Mouse (Mus musculus) spleen, adult 2 months (tissue): ENCODE results near the gene Fis1.
"Not testable (repeated sequence)": the region's sequence is repeated elsewhere in the genome, so short reads cannot be mapped to it uniquely, and the experiment has no call there.

ENCODE experiments used
- CTCF ChIP-seq: fragments of 200-500 bp; IDR thresholded peaks from 2 replicates; pipeline ENCODE4 v1.5.1; 2011; ENCODE audit warnings: mild to moderate bottlenecking, inconsistent platforms; ENCODE audit not compliant: insufficient read depth, insufficient read length, insufficient replicate concordance; ENCODE audit errors: extremely low read depth
- POLR2A ChIP-seq: fragments of 200-500 bp; IDR thresholded peaks from 2 replicates; pipeline ENCODE4 v1.6.1; 2011; ENCODE audit warnings: low read depth, low read length, inconsistent platforms

DNA sequence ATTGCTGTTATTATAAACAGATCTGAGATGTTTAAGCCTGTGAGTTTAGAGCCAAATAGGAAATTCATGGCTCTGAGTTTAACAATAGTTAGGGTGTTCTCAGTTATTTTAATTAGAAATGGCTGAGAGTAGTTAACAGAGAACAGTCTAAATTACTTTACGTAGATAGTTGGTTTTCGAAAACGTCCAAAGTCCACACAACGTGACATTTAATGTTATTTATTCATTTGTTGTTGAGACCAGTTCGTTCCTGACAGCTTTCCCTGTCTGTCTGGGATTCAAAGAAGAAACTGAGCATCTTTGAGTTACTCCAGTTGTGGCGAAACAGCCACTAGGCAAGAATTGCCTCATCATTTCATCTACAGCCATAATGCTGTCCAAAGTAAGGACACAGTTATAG, 13.0 kb upstream of the Fis1 start:
- TF ChIP-seq CTCF, POLR2A: not testable (repeated sequence)
